14 mouse cellular contexts compared by ENCODE assay signal in the genomic region with DNA sequence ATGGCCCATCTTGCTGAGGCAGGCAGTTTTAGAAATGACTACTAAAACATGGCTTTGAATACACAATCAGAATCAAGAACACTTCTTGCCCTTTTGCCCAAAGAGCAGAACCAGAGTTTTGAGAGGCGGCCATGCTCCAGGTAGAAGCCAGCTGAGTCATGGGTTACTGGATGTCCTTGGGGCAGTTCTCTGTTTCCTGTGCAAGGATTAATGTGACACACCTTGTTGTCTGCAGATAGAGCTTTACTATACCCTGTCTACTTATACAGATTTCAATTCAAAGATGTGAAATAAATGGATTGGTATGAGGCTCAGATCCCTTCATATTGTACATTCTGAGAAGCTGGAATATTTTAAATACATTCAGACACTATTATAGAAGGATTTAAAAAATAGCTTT.
"Had no signal": no experiment of that assay in that cellular context is flagged by ENCODE, and none has a peak within 500 bp of the region (broad histone marks: within the 10 kb centered on the region; RNA-seq: fewer than 3 reads in every experiment).

No protein-coding gene starts in this region.

- H3K36me3 ChIP-seq: liver, embryonic 15.5 days had no signal

- H3K27me3 ChIP-seq: kidney, embryonic 15.5 days; limb, embryonic 12.5 days; liver, embryonic 15.5 days; midbrain, embryonic 12.5 days; neural tube, embryonic 13.5 days had no signal

- H3K9me3 ChIP-seq: kidney, embryonic 15.5 days; limb, embryonic 12.5 days; liver, embryonic 15.5 days; midbrain, embryonic 12.5 days; neural tube, embryonic 13.5 days had no signal

- H3K4me3 ChIP-seq: kidney, embryonic 15.5 days; limb, embryonic 12.5 days; liver, embryonic 15.5 days; midbrain, embryonic 12.5 days; neural tube, embryonic 13.5 days had no signal

- DNase-seq: kidney, adult 18-20 months; kidney, postnatal 14 days; lung, embryonic 14.5 days; lung, postnatal 14 days; right cerebral cortex, adult 18-20 months; right cerebral cortex, postnatal 4 days; spleen, adult 18-20 months; thymus, adult 2 months; thymus, postnatal 25 days had no signal

- H3K9ac ChIP-seq: kidney, embryonic 15.5 days; limb, embryonic 12.5 days; liver, embryonic 15.5 days; lung, embryonic 14.5 days; midbrain, embryonic 12.5 days; neural tube, embryonic 13.5 days had no signal

- H3K4me2 ChIP-seq: kidney, embryonic 15.5 days; limb, embryonic 12.5 days; liver, embryonic 15.5 days; lung, embryonic 14.5 days; midbrain, embryonic 12.5 days; neural tube, embryonic 13.5 days had no signal

- H3K27ac ChIP-seq: kidney, embryonic 15.5 days; limb, embryonic 12.5 days; liver, embryonic 15.5 days; midbrain, embryonic 12.5 days; neural tube, embryonic 13.5 days had no signal
